Mouse (Mus musculus) neural tube, embryonic 11.5 days (tissue): ENCODE measurements around the gene Sppl3. TPM values are rescaled to one million over a fixed set of nuclear protein-coding genes. Genes with fewer than 3 reads are reported as not detected.

Source experiments
- ATAC-seq: fragments of 200-750 bp; cut with Nextera tagmentation; 2 replicates; pipeline ENCODE4 v1.8.0; 2017; ENCODE audit warnings: moderate number of reproducible peaks, mild to moderate bottlenecking, moderate TSS enrichment, moderate library complexity; ENCODE audit not compliant: insufficient read depth, low FRiP score, low TSS enrichment
- DNase-seq: peaks from one replicate; pipeline ENCODE4 v3.0.0-alpha.2; 2015; ENCODE audit warnings: low spot score
- H3K27ac ChIP-seq: fragments of 300-500 bp; sonication (generic); 2 replicates; pipeline ENCODE4 v1.5.1; 2014; ENCODE audit warnings: low read depth, mild to moderate bottlenecking, low read length
- H3K27me3 ChIP-seq: fragments of 300-500 bp; sonication (generic); 2 replicates; pipeline ENCODE4 v1.6.1; 2014; ENCODE audit warnings: mild to moderate bottlenecking, low read length, mixed read lengths; ENCODE audit not compliant: control insufficient read depth, insufficient read depth
- H3K36me3 ChIP-seq: fragments of 300-500 bp; sonication (generic); 2 replicates; pipeline ENCODE4 v1.6.1; 2014; ENCODE audit warnings: mild to moderate bottlenecking, low read length, moderate library complexity, mixed read lengths; ENCODE audit not compliant: control insufficient read depth, insufficient read depth
- H3K4me1 ChIP-seq: fragments of 300-500 bp; sonication (generic); 2 replicates; pipeline ENCODE4 v1.6.1; 2014; ENCODE audit warnings: low read length, mixed read lengths; ENCODE audit not compliant: control insufficient read depth, insufficient read depth
- H3K4me2 ChIP-seq: fragments of 300-500 bp; sonication (generic); 2 replicates; pipeline ENCODE4 v1.6.1; 2014; ENCODE audit warnings: low read depth, mild to moderate bottlenecking, moderate library complexity
- H3K4me3 ChIP-seq: fragments of 300-500 bp; sonication (generic); 2 replicates; pipeline ENCODE4 v1.5.1; 2014; ENCODE audit warnings: low read depth, low read length
- H3K9ac ChIP-seq: fragments of 300-500 bp; sonication (generic); 2 replicates; pipeline ENCODE4 v1.6.1; 2014; ENCODE audit warnings: mild to moderate bottlenecking, low read length
- H3K9me3 ChIP-seq: fragments of 300-500 bp; sonication (generic); 2 replicates; pipeline ENCODE4 v1.6.1; 2016; ENCODE audit warnings: low read length; ENCODE audit not compliant: control insufficient read depth
- WGBS: fragments of 180-500 bp; shearing (Covaris S2); extraction: QIAGEN DNeasy Blood & Tissue Kit; methylation state at CpG from one replicate; pipeline ENCODE4 v1.1.7; 2014; 5-methylcytosine and 5-hydroxymethylcytosine counted together
- polyA plus RNA-seq: library from polyadenylated mRNA; unstranded; fragments of >200 nt; fragmentation: Nextera tagmentation; extraction: Ambion mirVana; gene quantifications from 2 replicates; pipeline ENCODE4 v1.2.1, GENCODE M21; 2014

Sppl3 gene
- polyA plus RNA-seq, 1 experiment from 2014 or later = 45.1 TPM

GRCm38 (mm10) chr5:115134234-115135165, 123.6 kb downstream of the Sppl3 start, which contains the start of gene Unc119b:
TSS of gene Unc119b (minus strand) at chr5:115134975.
- Histone ChIP-seq H3K4me2 (peak within 1 kb of the TSS; percentile 98), H3K36me3 (peaks cover 2% of the 10 kb centered on the region; the same call in 1 of the 2 replicates), H3K9ac (peak within 1 kb of the TSS; percentile 90), H3K27me3 (no peaks in the 10 kb centered on the region), H3K4me3 (peak within 1 kb of the TSS; percentile 98), H3K9me3 (no peaks in the 10 kb centered on the region), H3K4me1 (peaks cover 9% of the 10 kb centered on the region), H3K27ac (no peak within 1 kb of the TSS)
- DNase-seq = peak; percentile 92
- under 1% methylated on average over 50 of the region's 81 CpGs for WGBS
- peak; percentile 89 for ATAC-seq

GRCm38 (mm10) chr5:115139124-115139523, 128.2 kb downstream of the Sppl3 start:
- H3K4me1 ChIP-seq = no peaks in the 10 kb centered on the region; the same call in 1 of the 2 replicates
- H3K9ac ChIP-seq = no peak overlapping the region
- H3K9me3 ChIP-seq = no peaks in the 10 kb centered on the region
- H3K4me3 ChIP-seq = no peak overlapping the region
- H3K4me2 ChIP-seq = no peak overlapping the region
- no peaks in the 10 kb centered on the region for H3K36me3 ChIP-seq
- WGBS = 68% methylated on average over 4 of the region's 4 CpGs
- H3K27ac ChIP-seq = no peak overlapping the region
- DNase-seq (no peak), ATAC-seq (no peak)
- H3K27me3 ChIP-seq = no peaks in the 10 kb centered on the region

- Histone ChIP-seq H3K4me2 (no peak overlapping the region), H3K9ac (no peak overlapping the region), H3K27me3 (no peaks in the 10 kb centered on the region), H3K27ac (no peak overlapping the region), H3K36me3 (no peaks in the 10 kb centered on the region), H3K4me1 (no peaks in the 10 kb centered on the region), H3K4me3 (no peak overlapping the region), H3K9me3 (no peaks in the 10 kb centered on the region)
- no peak for ATAC-seq
- 72% methylated on average over 3 of the region's 3 CpGs for WGBS
- DNase-seq = no peak
Observed at GRCm38 (mm10) chr5:115140726-115141125, 129.8 kb downstream of the Sppl3 start.

GRCm38 (mm10) chr5:115142166-115142697, 131.3 kb downstream of the Sppl3 start:
- DNase-seq (no peak), ATAC-seq (no peak)
- WGBS = 89% methylated on average over 9 of the region's 9 CpGs
- Histone ChIP-seq H3K9ac (no peak overlapping the region), H3K27me3 (no peaks in the 10 kb centered on the region), H3K36me3 (peaks cover 3% of the 10 kb centered on the region), H3K4me2 (no peak overlapping the region), H3K4me3 (no peak overlapping the region), H3K9me3 (no peaks in the 10 kb centered on the region), H3K4me1 (no peaks in the 10 kb centered on the region), H3K27ac (no peak overlapping the region)

GRCm38 (mm10) chr5:115143552-115143951, 132.6 kb downstream of the Sppl3 start:
- H3K9ac ChIP-seq = no peak overlapping the region

GRCm38 (mm10) chr5:115144471-115144870, 133.5 kb downstream of the Sppl3 start:
- 76% methylated on average over 6 of the region's 6 CpGs for WGBS
- Histone ChIP-seq H3K4me3 (no peak overlapping the region), H3K4me2 (no peak overlapping the region), H3K27ac (no peak overlapping the region), H3K27me3 (no peaks in the 10 kb centered on the region), H3K4me1 (no peaks in the 10 kb centered on the region), H3K9ac (no peak overlapping the region), H3K36me3 (peaks cover 15% of the 10 kb centered on the region), H3K9me3 (no peaks in the 10 kb centered on the region; the same call in 1 of the 2 replicates)
- ATAC-seq (no peak), DNase-seq (no peak)

More at GRCm38 (mm10) chr5:115143552-115143951, 132.6 kb downstream of the Sppl3 start:
- Histone ChIP-seq H3K27ac (no peak overlapping the region), H3K4me1 (no peaks in the 10 kb centered on the region), H3K27me3 (no peaks in the 10 kb centered on the region), H3K9me3 (no peaks in the 10 kb centered on the region), H3K4me3 (no peak overlapping the region), H3K4me2 (no peak overlapping the region), H3K36me3 (peaks cover 11% of the 10 kb centered on the region)
- ATAC-seq (no peak), DNase-seq (no peak)
- WGBS = 89% methylated on average over 10 of the region's 10 CpGs

- H3K27ac ChIP-seq = no peak overlapping the region
- H3K4me1 ChIP-seq = no peaks in the 10 kb centered on the region
- H3K4me3 ChIP-seq = no peak overlapping the region
- ATAC-seq = no peak
- no peak for DNase-seq
- no peak overlapping the region for H3K9ac ChIP-seq
- no peaks in the 10 kb centered on the region; the same call in 1 of the 2 replicates for H3K9me3 ChIP-seq
- H3K4me2 ChIP-seq = no peak overlapping the region
- H3K36me3 ChIP-seq = peaks cover 24% of the 10 kb centered on the region
- WGBS = 78% methylated on average over 11 of the region's 11 CpGs
- no peaks in the 10 kb centered on the region for H3K27me3 ChIP-seq
Observed at GRCm38 (mm10) chr5:115145253-115145968, 134.5 kb downstream of the Sppl3 start.

- Histone ChIP-seq H3K9ac (no peak overlapping the region), H3K4me1 (no peaks in the 10 kb centered on the region), H3K9me3 (no peaks in the 10 kb centered on the region; the same call in 1 of the 2 replicates), H3K27me3 (no peaks in the 10 kb centered on the region), H3K4me2 (no peak overlapping the region), H3K36me3 (peaks cover 24% of the 10 kb centered on the region), H3K4me3 (no peak overlapping the region), H3K27ac (no peak overlapping the region)
- DNase-seq (no peak), ATAC-seq (no peak)
- 76% methylated on average over 6 of the region's 6 CpGs for WGBS
Observed at GRCm38 (mm10) chr5:115145976-115146746, 135.2 kb downstream of the Sppl3 start.
